In genomic region chr3:147456294-147456693, GRCm38 (mm10) we compare ENCODE assay signal across 21 mouse cellular contexts.
DNase-seq lines count a peak whose midpoint lies in the region; ATAC-seq and TF ChIP-seq lines count a peak whose summit lies in the region.
"Had no signal": no experiment of that assay in that cellular context is flagged by ENCODE, and none has a peak within 500 bp of the region (broad histone marks: within the 10 kb centered on the region; RNA-seq: fewer than 3 reads in every experiment).

No protein-coding gene starts in this region.

- TF ChIP-seq POLR2A in lung, adult 2 months (IDR thresholded peaks at IDR 0.05; ENCODE audit: borderline replicate concordance, extremely low read depth, low read depth, low read length) = no peak

- no peak overlapping the region for H3K27ac ChIP-seq in forebrain, embryonic 13.5 days
- H3K27ac ChIP-seq in forebrain, embryonic 12.5 days = no peak overlapping the region
- no peak overlapping the region for H3K27ac ChIP-seq in forebrain, embryonic 16.5 days (ENCODE audit: low read length)
- no peak overlapping the region for H3K27ac ChIP-seq in forebrain, embryonic 15.5 days (replicated peaks)
- no peak overlapping the region for H3K27ac ChIP-seq in midbrain, embryonic 14.5 days (replicated peaks; ENCODE audit: low read depth, low read length)
- no peak overlapping the region for H3K27ac ChIP-seq in midbrain, postnatal 0 days (ENCODE audit: low read depth, low read length)
- H3K27ac ChIP-seq: embryonic facial prominence, embryonic 10.5 days; embryonic facial prominence, embryonic 12.5 days had no signal

- no peaks in the 10 kb centered on the region for H3K36me3 ChIP-seq in forebrain, embryonic 13.5 days (ENCODE audit: poor library complexity, severe bottlenecking)
- H3K36me3 ChIP-seq in forebrain, embryonic 12.5 days (replicated peaks) = no peaks in the 10 kb centered on the region
- no peaks in the 10 kb centered on the region for H3K36me3 ChIP-seq in forebrain, embryonic 16.5 days (ENCODE audit: control insufficient read depth, insufficient read depth)
- H3K36me3 ChIP-seq in forebrain, embryonic 15.5 days = no peaks in the 10 kb centered on the region
- H3K36me3 ChIP-seq in midbrain, embryonic 14.5 days (ENCODE audit: control insufficient read depth, insufficient read depth, low read length) = no peaks in the 10 kb centered on the region
- no peaks in the 10 kb centered on the region for H3K36me3 ChIP-seq in midbrain, postnatal 0 days (ENCODE audit: insufficient read depth, low read length)
- H3K36me3 ChIP-seq: embryonic facial prominence, embryonic 10.5 days; embryonic facial prominence, embryonic 12.5 days; G1E had no signal

- ATAC-seq in forebrain, embryonic 13.5 days = 0 out of 2 replicates have a peak, but pooled peaks have one; percentile 31
- no peak for ATAC-seq in forebrain, embryonic 12.5 days (ENCODE audit: low FRiP score)
- ATAC-seq in forebrain, embryonic 16.5 days = peak; percentile 51
- ATAC-seq in forebrain, embryonic 15.5 days (replicated peaks) = no peak
- ATAC-seq in midbrain, embryonic 14.5 days (ENCODE audit: low FRiP score, low TSS enrichment) = no peak
- ATAC-seq in midbrain, postnatal 0 days (ENCODE audit: low FRiP score) = no peak
- ATAC-seq: CD4-positive, CD25-positive, alpha-beta regulatory T cell, adult 4 months had no signal

- no peaks in the 10 kb centered on the region for H3K27me3 ChIP-seq in forebrain, embryonic 13.5 days
- H3K27me3 ChIP-seq in forebrain, embryonic 12.5 days = no peaks in the 10 kb centered on the region
- no peaks in the 10 kb centered on the region for H3K27me3 ChIP-seq in forebrain, embryonic 16.5 days (replicated peaks; ENCODE audit: control insufficient read depth, insufficient read depth, low read length)
- no peaks in the 10 kb centered on the region for H3K27me3 ChIP-seq in forebrain, embryonic 15.5 days
- H3K27me3 ChIP-seq in midbrain, embryonic 14.5 days (ENCODE audit: control insufficient read depth, insufficient read depth, low read length) = no peaks in the 10 kb centered on the region
- no peaks in the 10 kb centered on the region for H3K27me3 ChIP-seq in midbrain, postnatal 0 days (ENCODE audit: insufficient read depth, low read length)
- H3K27me3 ChIP-seq: CH12.LX; embryonic facial prominence, embryonic 12.5 days had no signal

- no peak overlapping the region for H3K9ac ChIP-seq in forebrain, embryonic 13.5 days
- H3K9ac ChIP-seq in forebrain, embryonic 12.5 days = no peak overlapping the region
- no peak overlapping the region for H3K9ac ChIP-seq in forebrain, embryonic 16.5 days (replicated peaks; ENCODE audit: low read depth, low read length)
- no peak overlapping the region for H3K9ac ChIP-seq in forebrain, embryonic 15.5 days (replicated peaks)
- no peak overlapping the region for H3K9ac ChIP-seq in midbrain, embryonic 14.5 days (replicated peaks; ENCODE audit: low read length)
- H3K9ac ChIP-seq in midbrain, postnatal 0 days (replicated peaks; ENCODE audit: low read length, poor library complexity, severe bottlenecking) = no peak overlapping the region
- H3K9ac ChIP-seq: embryonic facial prominence, embryonic 12.5 days had no signal

- H3K9me3 ChIP-seq in forebrain, embryonic 13.5 days (replicated peaks) = no peaks in the 10 kb centered on the region
- no peaks in the 10 kb centered on the region for H3K9me3 ChIP-seq in forebrain, embryonic 12.5 days
- H3K9me3 ChIP-seq in forebrain, embryonic 16.5 days (ENCODE audit: control insufficient read depth, low read length) = no peaks in the 10 kb centered on the region
- H3K9me3 ChIP-seq in forebrain, embryonic 15.5 days = no peaks in the 10 kb centered on the region
- H3K9me3 ChIP-seq in midbrain, embryonic 14.5 days (ENCODE audit: control insufficient read depth, low read length) = no peaks in the 10 kb centered on the region
- H3K9me3 ChIP-seq in midbrain, postnatal 0 days (ENCODE audit: low read length) = no peaks in the 10 kb centered on the region
- H3K9me3 ChIP-seq: embryonic facial prominence, embryonic 10.5 days; embryonic facial prominence, embryonic 12.5 days had no signal

- peak; percentile 25 for DNase-seq in midbrain, embryonic 14.5 days
- no peak for DNase-seq in midbrain, postnatal 0 days (ENCODE audit: low spot score)
- DNase-seq in lung, adult 2 months = no peak
- DNase-seq: adrenal gland, adult 2 months; adrenal gland, postnatal 10 days; adrenal gland, postnatal 25 days; B cell, adult 2 months; cerebellum, adult 11-12 months; cerebellum, adult 2 months; cerebellum, adult 9-10 months; cerebellum, postnatal 10 days; cerebellum, postnatal 25 days had no signal

- no peak overlapping the region for H3K4me3 ChIP-seq in forebrain, embryonic 13.5 days
- no peak overlapping the region for H3K4me3 ChIP-seq in forebrain, embryonic 12.5 days (replicated peaks)
- no peak overlapping the region for H3K4me3 ChIP-seq in forebrain, embryonic 16.5 days (replicated peaks; ENCODE audit: low read length)
- H3K4me3 ChIP-seq in forebrain, embryonic 15.5 days = no peak overlapping the region
- H3K4me3 ChIP-seq in midbrain, embryonic 14.5 days (replicated peaks; ENCODE audit: low read depth, low read length) = no peak overlapping the region
- no peak overlapping the region for H3K4me3 ChIP-seq in midbrain, postnatal 0 days (ENCODE audit: low read depth, low read length)
- no peak overlapping the region for H3K4me3 ChIP-seq in lung, adult 2 months (replicated peaks; ENCODE audit: extremely low read depth, low read depth, low read length)
- H3K4me3 ChIP-seq: embryonic facial prominence, embryonic 10.5 days; embryonic facial prominence, embryonic 12.5 days had no signal

- H3K4me1 ChIP-seq in forebrain, embryonic 13.5 days = no peaks in the 10 kb centered on the region
- H3K4me1 ChIP-seq in forebrain, embryonic 12.5 days = peaks cover 4% of the 10 kb centered on the region; the same call in 1 of the 2 replicates
- H3K4me1 ChIP-seq in forebrain, embryonic 16.5 days (replicated peaks; ENCODE audit: control insufficient read depth, insufficient read depth, low read length) = peaks cover 12% of the 10 kb centered on the region
- peaks cover 15% of the 10 kb centered on the region for H3K4me1 ChIP-seq in forebrain, embryonic 15.5 days
- no peaks in the 10 kb centered on the region for H3K4me1 ChIP-seq in midbrain, embryonic 14.5 days (ENCODE audit: control insufficient read depth, insufficient read depth, low read length)
- H3K4me1 ChIP-seq in midbrain, postnatal 0 days (ENCODE audit: insufficient read depth, low read length) = no peaks in the 10 kb centered on the region
- H3K4me1 ChIP-seq in lung, adult 2 months (ENCODE audit: control insufficient read depth, insufficient read depth, low read length) = no peaks in the 10 kb centered on the region

- no peak overlapping the region for H3K4me2 ChIP-seq in forebrain, embryonic 13.5 days
- no peak overlapping the region for H3K4me2 ChIP-seq in forebrain, embryonic 12.5 days
- no peak overlapping the region for H3K4me2 ChIP-seq in forebrain, embryonic 16.5 days (ENCODE audit: low read length)
- no peak overlapping the region for H3K4me2 ChIP-seq in forebrain, embryonic 15.5 days (replicated peaks)
- H3K4me2 ChIP-seq in midbrain, embryonic 14.5 days (ENCODE audit: low read length) = no peak overlapping the region
- no peak overlapping the region for H3K4me2 ChIP-seq in midbrain, postnatal 0 days (ENCODE audit: low read depth, low read length, poor library complexity, severe bottlenecking)
- H3K4me2 ChIP-seq: embryonic facial prominence, embryonic 12.5 days had no signal

- 64% methylated on average over 4 of the region's 4 CpGs for WGBS in forebrain, embryonic 13.5 days
- 55% methylated on average over 4 of the region's 4 CpGs for WGBS in forebrain, embryonic 12.5 days
- 45% methylated on average over 4 of the region's 4 CpGs for WGBS in forebrain, embryonic 16.5 days
- 47% methylated on average over 4 of the region's 4 CpGs for WGBS in forebrain, embryonic 15.5 days
- 44% methylated on average over 4 of the region's 4 CpGs for WGBS in midbrain, embryonic 14.5 days
- 54% methylated on average over 4 of the region's 4 CpGs for WGBS in midbrain, postnatal 0 days
- 82% methylated on average over 4 of the region's 4 CpGs for WGBS in lung, adult 2 months

- TF ChIP-seq CTCF in midbrain, postnatal 0 days (IDR thresholded peaks at IDR 0.05) = no peak
- TF ChIP-seq CTCF in lung, adult 2 months (IDR thresholded peaks at IDR 0.05; ENCODE audit: insufficient read depth, low read length) = no peak

Comparison
In these comparisons a context has a peak if more than half of its experiments do, and no peak if none do; other contexts are left out.
1. ATAC-seq: peak in forebrain, embryonic 13.5 days (single experiment) and forebrain, embryonic 16.5 days (single experiment); none in forebrain, embryonic 12.5 days (single experiment), forebrain, embryonic 15.5 days (single experiment), midbrain, embryonic 14.5 days (single experiment) and midbrain, postnatal 0 days (single experiment).